Mouse (Mus musculus) midbrain, embryonic 16.5 days (tissue): Measurements from ENCODE around the gene Gm14743. TPM values are rescaled to one million over a fixed set of nuclear protein-coding genes. Genes with fewer than 3 reads are reported as not detected.
"Not testable (repeated sequence)": the region's sequence is repeated elsewhere in the genome, so short reads cannot be mapped to it uniquely, and the experiment has no call there.

ENCODE experiments used
- ATAC-seq: fragments of 200-750 bp; cut with Nextera tagmentation; 2 replicates; pipeline ENCODE4 v1.8.0; 2017; ENCODE audit warnings: moderate TSS enrichment
- H3K27ac ChIP-seq: fragments of 300-500 bp; sonication (generic); 2 replicates; pipeline ENCODE4 v1.5.1; 2014; ENCODE audit warnings: mild to moderate bottlenecking, low read length, mixed read lengths
- H3K27me3 ChIP-seq: fragments of 300-500 bp; sonication (generic); 2 replicates; pipeline ENCODE4 v1.6.1; 2014; ENCODE audit warnings: low read depth, low read length, mixed read lengths; ENCODE audit not compliant: control insufficient read depth, insufficient read depth
- H3K36me3 ChIP-seq: fragments of 300-500 bp; sonication (generic); 2 replicates; pipeline ENCODE4 v1.6.1; 2014; ENCODE audit warnings: mild to moderate bottlenecking, low read length, moderate library complexity, mixed read lengths; ENCODE audit not compliant: control insufficient read depth, insufficient read depth
- H3K4me1 ChIP-seq: fragments of 300-500 bp; sonication (generic); 2 replicates; pipeline ENCODE4 v1.6.1; 2014; ENCODE audit warnings: mild to moderate bottlenecking, low read length, mixed read lengths; ENCODE audit not compliant: control insufficient read depth, insufficient read depth
- H3K4me2 ChIP-seq: fragments of 300-500 bp; sonication (generic); 2 replicates; pipeline ENCODE4 v1.6.1; 2014; ENCODE audit warnings: mild to moderate bottlenecking, low read length, mixed read lengths
- H3K4me3 ChIP-seq: fragments of 300-500 bp; sonication (generic); 2 replicates; pipeline ENCODE4 v1.5.1; 2014; ENCODE audit warnings: low read depth, mild to moderate bottlenecking, low read length, moderate library complexity, mixed read lengths
- H3K9ac ChIP-seq: fragments of 300-500 bp; sonication (generic); 2 replicates; pipeline ENCODE4 v1.6.1; 2014; ENCODE audit warnings: low read depth, low read length, mixed read lengths
- H3K9me3 ChIP-seq: fragments of 300-500 bp; sonication (generic); replicated peaks from 2 replicates; pipeline ENCODE4 v1.6.1; 2014; ENCODE audit warnings: mild to moderate bottlenecking, low read length, mixed read lengths; ENCODE audit not compliant: control insufficient read depth, poor library complexity, severe bottlenecking
- WGBS: fragments of 180-500 bp; shearing (Covaris S2); extraction: QIAGEN DNeasy Blood & Tissue Kit; methylation state at CpG from one replicate; pipeline ENCODE4 v1.1.7; 2014; 5-methylcytosine and 5-hydroxymethylcytosine counted together
- polyA plus RNA-seq: library from polyadenylated mRNA; unstranded; fragments of >200 nt; fragmentation: Nextera tagmentation; extraction: Ambion mirVana; gene quantifications from 2 replicates; pipeline ENCODE4 v1.2.1, GENCODE M21; 2015

Gm14743 gene
- not detected in 2 replicates for polyA plus RNA-seq

- not testable (repeated sequence) for ATAC-seq, H3K9me3 ChIP-seq, H3K4me1 ChIP-seq, H3K27ac ChIP-seq, H3K4me2 ChIP-seq, H3K27me3 ChIP-seq, H3K36me3 ChIP-seq, H3K4me3 ChIP-seq, H3K9ac ChIP-seq
- WGBS, result no CpG with 5 or more reads among the region's 3 CpGs
Observed at GRCm38 (mm10) chrX:78245821-78246220, at the start of gene Gm14743. Gene Gm14743, minus strand, starts transcription at chrX:78245921.

GRCm38 (mm10) chrX:78202829-78203228 is 42.9 kb downstream of the Gm14743 start:
- no peak overlapping the region for H3K4me3 ChIP-seq
- H3K9me3 ChIP-seq, result no peaks in the 10 kb centered on the region
- no peaks in the 10 kb centered on the region for H3K4me1 ChIP-seq
- no peaks in the 10 kb centered on the region for H3K36me3 ChIP-seq
- H3K27me3 ChIP-seq, result no peaks in the 10 kb centered on the region
- no peak for ATAC-seq
- H3K27ac ChIP-seq, result no peak overlapping the region
- WGBS, result 97% methylated on average over 5 of the region's 5 CpGs
- no peak overlapping the region for H3K4me2 ChIP-seq
- H3K9ac ChIP-seq, result no peak overlapping the region

GRCm38 (mm10) chrX:78202220-78202619 is 43.5 kb downstream of the Gm14743 start:
- not testable (repeated sequence) for H3K9ac ChIP-seq, ATAC-seq, H3K4me3 ChIP-seq, H3K9me3 ChIP-seq, H3K27ac ChIP-seq, H3K4me1 ChIP-seq, H3K27me3 ChIP-seq, H3K4me2 ChIP-seq, H3K36me3 ChIP-seq
- WGBS, result 59% methylated on average over 1 of the region's 1 CpGs

Other genes starting within 250 kb of the Gm14743 start
- gene Obp1a, start 154.5 kb downstream of the Gm14743 start, polyA plus RNA-seq, result not detected in 2 replicates
- gene Gm5938, start 120.5 kb downstream of the Gm14743 start, polyA plus RNA-seq, result not detected in 2 replicates
- gene Obp1b, start 59.1 kb downstream of the Gm14743 start, polyA plus RNA-seq, result not detected in 2 replicates
- gene 4930480E11Rik, start 123.7 kb upstream of the Gm14743 start, polyA plus RNA-seq, result not detected in 2 replicates